Mouse (Mus musculus): ENCODE results near the gene Nfe2.
A peak's percentile ranks its signal among the peaks of the same experiment; 100 is the strongest.
"Not testable (repeated sequence)": the region's sequence is repeated elsewhere in the genome, so short reads cannot be mapped to it uniquely, and the experiment has no call there.

Gene Nfe2

DNA sequence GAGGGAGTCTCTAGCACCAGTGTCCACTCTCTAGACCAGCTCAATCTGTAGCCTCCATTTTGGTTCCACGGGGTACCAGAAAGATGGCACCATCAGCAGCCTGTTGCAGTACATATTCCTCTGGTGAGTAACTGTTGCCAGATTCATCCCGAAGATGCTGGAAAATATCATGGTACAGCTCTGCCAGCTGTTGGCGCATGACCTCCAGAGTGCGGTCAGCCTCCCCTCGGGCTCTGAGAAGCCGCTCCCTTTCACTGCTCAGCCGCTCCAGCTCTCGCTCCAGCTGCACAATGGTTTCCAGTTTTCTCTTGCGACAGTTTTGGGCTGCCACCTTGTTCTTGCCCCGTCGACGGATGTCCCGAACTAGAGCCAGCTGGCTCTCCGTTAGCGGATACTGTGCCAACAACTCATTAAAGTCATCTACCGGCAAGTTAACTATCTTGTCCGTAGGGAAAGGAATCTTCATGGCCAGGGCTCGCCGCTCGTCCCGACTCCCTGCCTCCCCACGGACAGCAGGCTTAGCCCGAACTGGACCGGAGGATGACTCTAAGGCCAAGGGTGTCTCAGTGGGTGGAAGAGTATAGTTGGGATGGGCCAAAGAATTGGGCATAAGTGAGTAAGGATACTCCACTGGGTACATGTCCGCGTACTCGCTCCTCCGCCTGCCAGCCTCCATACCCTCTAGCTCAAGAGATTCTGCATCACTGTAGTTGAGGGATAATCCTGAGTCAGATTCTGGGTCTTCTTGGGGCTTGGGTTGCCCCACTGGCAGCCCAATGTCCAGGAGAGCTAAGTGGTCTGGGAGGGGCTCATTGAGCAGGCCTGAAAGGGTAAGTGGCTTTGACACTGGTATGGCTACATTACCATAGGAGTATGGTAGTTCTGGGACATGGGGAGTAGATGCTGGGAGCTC, 9.5 kb downstream of the Nfe2 start:
- no peak for DNase-seq

DNA sequence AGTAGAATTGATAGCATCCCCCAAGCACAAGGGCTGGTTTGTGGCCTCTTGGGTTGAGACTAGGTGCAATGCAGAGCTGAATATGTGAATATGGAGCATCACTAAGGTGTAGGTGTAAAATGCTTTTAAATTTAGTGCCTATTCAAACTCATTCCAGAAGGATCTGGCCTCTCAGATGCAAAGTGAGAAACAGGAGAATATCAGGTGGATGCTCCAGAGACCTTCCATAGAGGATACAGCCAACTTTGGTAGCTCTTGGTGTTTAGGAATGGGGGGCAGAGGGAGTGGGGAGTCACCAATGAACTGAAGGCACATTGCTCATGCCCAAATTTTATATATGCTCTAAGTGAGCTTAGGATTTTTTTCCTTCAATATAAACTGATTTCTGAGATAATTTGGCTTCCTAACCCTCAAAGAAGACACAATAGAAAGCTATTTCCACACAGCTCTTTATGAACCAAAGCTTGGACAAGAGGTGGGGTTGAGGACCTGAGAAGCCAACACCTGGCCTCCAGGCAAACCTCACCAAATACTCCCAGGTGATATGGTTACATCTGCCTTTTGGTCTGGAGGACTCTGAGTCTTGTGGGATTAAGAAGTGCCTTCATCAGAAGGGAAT, 10.3 kb downstream of the Nfe2 start:
- DNase-seq: no peak

DNA sequence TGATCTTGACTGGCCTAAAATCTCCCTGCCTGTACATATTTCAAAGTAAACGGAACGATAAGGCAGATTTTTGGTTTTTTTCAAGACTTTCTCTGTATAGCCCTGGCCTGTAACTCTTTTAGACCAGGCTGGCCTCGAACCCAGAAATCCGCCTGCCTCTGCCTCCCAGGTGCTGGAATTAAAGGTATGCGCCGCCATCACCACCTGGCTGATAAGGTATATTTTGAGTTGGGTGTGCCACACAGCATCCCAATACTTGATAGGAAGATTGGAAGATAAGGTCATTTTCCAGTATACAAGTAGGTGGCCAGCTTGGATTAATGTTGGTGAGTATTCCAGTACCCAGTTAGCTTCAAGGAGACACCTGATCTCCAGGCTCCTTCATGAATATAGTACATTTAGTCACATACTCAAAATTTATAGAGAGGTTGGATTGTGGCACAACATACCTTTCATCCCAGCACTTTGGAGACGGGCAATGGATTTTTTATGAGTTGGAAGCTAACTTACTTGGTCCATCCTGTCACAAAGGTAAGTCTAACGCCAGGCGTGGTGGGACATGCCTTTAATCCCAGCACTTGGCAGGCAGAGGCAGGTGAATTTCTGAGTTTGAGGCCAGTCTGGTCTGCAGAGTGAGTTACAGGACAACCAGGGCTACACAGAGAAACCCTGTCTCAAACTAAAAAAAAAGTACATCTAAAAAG, 11.0 kb downstream of the Nfe2 start:
- DNase-seq: no peak

DNA sequence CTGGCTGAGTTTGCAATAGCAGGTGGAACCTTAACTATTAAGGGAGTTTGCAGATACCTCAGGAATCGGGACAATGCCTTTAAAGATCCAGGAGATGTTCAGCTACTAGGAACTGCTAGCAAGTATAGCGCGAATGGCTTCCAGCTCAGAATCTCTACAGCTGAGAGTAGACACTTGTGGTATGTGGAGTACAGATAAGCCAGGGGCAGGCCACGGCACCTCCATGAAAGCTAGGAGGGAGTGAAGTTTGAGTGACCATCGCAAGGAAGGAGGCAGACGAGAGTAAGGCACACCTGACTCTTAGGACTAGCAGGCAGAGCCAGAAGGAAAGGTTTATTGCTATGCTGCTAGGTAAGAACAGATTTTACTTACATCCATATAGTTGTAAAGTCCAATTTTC, 12.6 kb downstream of the Nfe2 start:
- DNase-seq: peak; percentile 68

DNA sequence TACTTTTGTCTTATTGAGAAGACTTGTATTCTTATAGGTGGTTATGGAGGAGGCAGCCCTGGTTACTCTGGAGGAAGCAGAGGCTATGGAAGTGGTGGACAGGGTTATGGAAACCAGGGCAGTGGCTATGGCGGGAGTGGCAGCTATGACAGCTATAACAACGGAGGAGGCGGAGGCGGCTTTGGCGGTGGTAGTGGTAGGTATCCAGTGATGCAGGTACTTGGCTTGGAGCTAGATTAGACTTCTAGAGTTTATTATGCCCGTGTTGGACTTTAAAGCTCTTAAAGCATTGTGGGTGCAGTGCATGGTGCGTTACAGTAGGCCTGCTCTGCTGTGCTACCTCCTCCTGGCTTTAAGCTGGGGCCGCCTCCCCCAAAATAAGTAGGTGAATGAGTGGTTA, 15.3 kb downstream of the Nfe2 start:
- DNase-seq: peak; percentile 48

DNA sequence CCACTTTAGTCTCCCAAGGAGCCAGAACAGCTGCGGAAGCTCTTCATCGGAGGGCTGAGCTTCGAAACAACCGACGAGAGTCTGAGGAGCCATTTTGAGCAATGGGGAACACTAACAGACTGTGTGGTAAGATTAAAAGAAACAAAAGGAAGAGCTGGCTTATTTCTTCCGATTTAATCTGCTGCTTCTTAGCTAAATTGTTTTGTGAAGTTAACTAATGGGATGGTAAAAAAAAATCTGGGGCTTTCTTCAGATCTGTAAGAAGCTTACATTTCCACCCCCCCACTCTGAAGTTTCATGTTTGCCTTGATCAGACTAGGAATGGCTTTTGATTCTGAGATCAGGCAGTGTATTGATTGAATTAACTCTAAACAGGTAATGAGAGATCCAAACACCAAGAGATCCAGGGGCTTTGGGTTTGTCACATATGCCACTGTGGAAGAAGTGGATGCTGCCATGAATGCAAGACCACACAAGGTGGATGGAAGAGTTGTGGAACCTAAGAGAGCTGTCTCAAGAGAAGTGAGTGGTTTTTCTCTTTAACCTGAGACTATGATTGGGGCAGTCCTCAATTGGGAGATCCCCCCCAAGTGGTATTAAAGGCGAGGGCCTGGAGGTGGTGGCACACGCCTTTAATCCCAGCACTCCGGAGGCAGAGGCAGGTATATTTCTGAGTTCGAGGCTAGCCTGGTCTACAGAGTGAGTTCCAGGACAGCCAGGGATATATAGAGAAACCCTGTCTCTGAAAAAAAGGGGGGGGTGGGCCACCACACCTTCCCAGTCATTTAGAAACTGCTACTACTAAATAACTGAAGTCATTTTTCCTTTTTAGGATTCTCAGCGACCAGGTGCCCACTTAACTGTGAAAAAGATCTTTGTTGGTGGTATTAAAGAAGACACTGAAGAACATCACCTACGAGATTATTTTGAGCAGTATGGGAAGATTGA, 16.9 kb downstream of the Nfe2 start:
- DNase-seq: not testable (repeated sequence)

DNA sequence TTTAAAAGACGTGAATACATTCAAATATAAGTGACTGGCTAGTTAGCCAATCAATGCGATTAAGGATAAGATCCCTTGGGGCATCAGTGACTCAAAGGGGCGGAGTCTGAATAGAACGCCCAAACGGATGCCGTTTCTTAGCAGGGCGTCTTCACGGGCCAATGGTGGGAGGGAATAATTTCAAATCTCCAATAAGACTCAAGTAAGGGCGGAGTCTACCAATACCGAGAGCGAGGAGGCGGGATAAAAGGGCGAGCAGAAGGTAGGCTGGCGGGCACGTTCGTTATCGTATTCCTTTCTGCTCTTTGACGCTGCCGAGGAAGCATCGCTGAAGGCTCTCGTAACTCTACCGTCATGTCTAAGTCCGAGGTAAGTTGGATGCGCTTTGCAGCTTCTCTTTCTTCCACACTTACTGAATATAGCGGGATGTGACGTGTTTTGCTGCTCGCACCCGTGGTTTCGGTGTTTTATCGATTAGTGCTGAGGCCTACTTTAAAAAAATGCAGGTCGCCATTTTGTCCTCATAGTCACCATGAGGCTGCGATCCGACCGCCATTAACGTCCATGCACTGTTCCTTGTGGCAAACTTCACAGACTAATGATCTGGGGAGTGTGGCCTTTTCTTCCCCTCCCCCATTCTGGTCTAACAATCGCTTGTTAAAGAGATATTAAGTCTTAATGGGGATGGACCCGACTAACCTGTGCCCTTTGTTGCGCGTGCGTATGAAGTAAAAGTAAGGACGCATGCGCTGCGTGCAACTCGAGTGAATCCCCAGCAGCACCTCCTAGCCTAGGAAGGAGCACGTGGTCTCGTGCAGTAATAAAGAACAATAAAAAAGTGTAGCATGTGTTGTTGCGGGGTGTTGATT, 17.8 kb downstream of the Nfe2 start, which contains the start of gene Hnrnpa1:
TSS of gene Hnrnpa1 (plus strand) at position 273 of the 869 bp plus-strand sequence.
- DNase-seq: peak; percentile 94

DNA sequence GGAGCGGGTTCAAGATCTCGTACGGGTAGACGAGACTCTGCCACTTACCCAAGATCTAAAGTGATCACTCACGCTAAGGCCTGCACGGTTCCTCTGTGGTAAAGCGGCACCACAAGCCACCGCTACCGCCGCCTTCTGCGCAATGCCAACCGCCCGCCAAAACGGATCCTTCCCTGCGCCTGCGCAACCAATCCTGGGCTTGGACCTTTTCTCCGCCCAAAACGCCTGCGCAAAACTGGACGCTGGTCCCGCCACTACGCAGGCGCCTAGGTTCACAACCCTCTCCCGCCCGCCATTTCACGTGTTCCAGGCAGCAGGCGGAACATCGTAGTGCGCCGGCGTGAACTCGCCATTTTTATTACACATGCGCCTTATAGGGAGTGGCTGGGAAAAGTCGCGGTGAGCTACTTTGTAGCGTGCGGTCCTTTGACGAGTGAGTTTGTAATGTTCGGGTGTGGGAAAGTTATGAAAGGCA, 18.5 kb downstream of the Nfe2 start, which contains the start of gene Cbx5:
TSS of gene Cbx5 (minus strand) at position 132 of the 475 bp plus-strand sequence.
- DNase-seq: peak; percentile 95

DNA sequence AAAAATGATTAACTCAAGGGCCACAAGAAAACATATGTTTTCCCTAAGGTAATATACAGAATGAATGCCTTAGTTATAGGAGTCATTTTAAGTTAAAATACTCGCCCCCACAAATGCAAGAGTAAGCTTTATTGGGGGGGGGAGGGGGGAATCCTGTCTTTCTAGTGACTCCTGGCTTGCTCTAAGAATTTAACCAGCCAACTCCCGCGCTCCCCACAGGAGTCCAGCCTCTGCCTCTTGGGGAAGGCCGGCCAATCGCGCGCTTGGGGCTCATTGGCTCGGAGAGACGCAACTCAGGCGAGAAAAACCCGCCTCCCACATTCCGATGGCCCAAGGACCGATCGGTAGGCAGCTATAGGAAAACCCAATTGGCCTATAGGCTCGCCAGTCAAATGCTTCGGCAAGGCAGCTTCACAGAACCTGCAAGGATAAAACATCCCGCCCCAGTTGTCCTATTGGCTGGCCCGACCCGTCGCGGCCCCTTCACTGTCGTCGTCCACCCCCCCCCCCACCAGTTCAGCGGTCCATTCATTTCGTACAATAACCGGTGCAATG, 19.0 kb downstream of the Nfe2 start:
- peak; percentile 97 for DNase-seq

DNA sequence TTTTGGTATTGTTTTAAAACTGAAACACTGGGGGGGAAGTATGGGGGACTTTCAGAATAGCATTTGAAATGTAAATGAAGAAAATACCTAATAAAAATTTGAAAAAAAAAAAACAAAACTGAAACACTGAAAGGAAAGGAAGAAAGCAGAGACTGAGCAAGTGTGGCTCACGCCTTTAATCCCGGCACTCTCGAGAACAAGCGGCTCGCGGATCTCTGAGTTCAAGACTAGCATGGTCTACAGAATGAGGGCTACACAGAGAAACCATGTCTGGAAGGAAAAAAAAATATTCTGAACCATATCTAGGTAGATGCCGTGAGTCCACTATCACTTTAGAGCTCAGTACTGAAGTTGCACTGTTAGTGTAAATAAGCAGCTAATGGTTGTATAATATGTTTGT, 20.9 kb downstream of the Nfe2 start:
- DNase-seq: no peak

DNA sequence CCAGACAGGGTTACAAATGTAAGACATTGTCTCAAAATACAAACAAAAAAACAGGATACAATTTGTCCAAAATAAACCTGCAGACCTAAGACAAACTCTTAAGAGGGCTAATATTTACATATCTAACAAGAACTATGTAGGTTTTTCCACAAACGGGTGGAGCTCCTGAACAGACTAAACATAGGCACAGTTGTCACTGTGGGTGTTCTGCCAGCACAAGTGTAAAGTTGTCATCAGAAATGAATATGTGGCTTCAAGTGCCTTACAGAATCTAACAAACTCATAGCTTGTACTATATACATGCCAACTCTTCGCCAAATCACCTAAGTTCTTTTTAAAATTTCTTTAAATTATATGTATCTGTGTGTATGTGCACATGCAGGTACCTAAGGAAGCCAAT, 25.1 kb downstream of the Nfe2 start:
- no peak for DNase-seq

DNA sequence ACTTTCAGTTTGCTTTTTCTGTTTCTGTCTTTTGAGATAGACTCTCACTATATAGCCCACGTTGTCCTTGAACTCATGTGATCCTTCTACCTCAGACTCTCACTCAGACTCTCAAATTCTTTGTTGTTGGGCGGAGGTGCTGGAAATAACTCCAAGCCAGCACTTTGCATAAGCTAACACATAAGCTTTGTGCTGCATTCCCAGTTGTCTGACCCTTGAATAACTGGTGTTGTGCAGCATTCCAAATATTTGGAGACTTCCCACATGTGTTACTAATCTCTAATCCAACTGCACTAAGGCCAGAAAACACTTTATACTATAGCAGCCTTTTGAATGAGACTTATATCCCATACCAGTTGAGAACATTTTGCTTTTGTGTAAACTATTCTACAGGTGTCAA, 29.3 kb downstream of the Nfe2 start:
- DNase-seq: no peak

DNA sequence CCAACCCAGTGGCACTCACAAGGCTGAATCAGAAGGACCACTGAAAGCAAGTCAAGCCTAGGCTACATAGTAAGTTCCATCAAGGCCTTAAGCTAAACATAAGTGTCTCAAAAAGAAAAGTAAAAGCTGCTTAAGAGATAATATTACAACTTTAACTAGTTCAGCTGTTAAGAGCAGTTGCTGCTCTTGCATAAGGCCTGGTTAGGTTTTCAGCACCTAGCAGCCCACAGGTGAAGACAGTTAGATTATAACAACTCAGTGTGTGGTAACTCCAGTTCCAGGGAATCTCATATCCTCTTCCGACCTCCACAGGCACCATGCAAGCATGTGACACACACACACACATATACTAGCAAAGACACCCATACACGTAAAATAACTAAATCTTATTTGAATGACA, 30.6 kb downstream of the Nfe2 start:
- DNase-seq: no peak

DNA sequence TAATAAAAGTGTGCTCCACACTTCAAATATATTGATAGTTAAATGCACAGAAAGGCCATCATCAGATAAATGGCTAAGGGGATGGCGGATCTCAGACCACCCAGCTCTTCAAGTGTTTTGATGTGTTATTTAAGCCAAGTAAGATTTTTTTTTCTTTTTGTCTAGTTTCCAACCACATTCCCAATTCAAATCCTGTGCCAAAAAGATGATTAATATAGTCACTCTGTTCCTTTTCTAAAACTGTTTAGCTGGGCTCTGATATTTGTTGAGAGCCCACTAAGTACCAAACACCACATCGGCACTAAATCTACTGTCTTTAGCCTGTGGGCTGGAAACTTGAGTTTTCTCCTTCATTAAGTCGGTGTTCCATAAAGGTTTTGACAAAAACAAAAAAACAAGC, 31.2 kb downstream of the Nfe2 start:
- no peak for DNase-seq

DNA sequence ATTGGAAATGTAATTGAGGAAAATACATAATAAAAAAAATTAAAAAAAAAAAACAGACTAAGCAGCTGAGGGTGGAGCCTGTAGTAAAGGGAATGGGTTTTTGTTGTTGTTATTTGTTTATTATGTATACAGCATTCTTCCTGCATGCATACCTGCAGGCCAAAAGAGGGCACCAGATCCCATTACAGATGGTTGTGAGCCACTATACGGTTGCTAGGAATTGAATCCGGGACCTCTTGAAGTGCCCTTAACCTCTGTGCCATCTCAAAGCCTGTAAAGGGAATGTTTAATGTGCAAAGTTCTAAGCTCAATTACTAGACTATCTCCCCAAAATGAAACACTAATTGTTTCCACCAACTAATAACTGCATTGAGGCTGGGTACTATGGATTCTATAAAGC, 34.0 kb downstream of the Nfe2 start:
- no peak for DNase-seq

DNA sequence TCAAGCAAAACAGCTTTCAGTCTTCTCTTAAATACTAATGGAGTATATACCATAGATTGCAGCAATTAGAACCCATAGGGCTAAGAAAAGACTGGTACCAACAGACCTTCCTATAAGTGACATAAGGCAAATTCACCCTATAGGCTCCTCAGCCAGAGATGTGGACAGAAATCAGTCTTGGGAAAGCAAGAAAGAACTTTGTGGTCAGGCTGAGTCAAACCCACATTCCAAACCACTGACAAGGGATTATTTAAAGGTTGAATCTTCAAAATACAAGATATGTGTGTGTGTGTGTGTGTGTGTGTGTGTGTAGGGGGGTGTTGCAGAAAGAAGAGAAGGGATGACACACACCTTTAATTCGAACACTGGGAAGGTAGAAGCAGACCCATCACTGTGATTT, 36.8 kb downstream of the Nfe2 start:
- DNase-seq: no peak

DNA sequence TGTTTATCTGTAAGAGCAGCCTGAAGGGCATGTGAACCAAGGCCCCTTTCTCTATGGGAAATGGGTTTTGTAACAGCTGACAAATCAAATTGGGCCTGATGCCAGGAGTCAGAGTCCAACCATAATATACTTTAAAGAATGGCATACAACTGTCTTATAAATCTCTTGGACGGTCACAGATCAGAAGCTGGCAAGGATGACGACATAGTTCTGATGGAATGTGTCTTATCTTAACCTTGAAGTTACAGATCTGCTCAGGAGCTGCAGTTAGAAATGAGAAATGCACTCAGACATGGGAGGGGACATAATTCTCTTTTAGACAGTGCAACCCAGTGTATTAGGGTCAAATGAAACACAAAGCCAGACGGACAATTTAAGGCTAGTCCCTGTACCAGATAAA, 37.4 kb downstream of the Nfe2 start:
- no peak for DNase-seq

DNA sequence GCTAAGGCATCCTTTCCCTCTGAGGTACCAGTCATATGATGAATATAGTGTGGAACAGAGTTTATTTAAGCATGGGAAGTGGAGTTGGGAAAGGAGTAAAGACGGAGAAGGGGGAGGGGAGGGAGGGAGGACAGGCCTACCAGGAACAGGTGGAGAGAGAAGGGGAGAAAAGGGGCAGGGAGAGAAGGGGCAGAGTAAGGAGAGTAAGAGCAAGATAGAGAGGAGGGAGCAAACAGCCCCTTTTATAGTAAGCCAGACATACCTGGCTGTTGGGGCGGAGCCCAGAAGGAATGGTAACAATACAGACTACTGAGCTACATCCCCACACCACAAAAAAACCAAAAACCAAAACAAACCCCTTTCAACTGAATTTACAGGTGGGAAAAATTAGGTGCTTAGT, 42.2 kb downstream of the Nfe2 start:
- no peak for DNase-seq

DNA sequence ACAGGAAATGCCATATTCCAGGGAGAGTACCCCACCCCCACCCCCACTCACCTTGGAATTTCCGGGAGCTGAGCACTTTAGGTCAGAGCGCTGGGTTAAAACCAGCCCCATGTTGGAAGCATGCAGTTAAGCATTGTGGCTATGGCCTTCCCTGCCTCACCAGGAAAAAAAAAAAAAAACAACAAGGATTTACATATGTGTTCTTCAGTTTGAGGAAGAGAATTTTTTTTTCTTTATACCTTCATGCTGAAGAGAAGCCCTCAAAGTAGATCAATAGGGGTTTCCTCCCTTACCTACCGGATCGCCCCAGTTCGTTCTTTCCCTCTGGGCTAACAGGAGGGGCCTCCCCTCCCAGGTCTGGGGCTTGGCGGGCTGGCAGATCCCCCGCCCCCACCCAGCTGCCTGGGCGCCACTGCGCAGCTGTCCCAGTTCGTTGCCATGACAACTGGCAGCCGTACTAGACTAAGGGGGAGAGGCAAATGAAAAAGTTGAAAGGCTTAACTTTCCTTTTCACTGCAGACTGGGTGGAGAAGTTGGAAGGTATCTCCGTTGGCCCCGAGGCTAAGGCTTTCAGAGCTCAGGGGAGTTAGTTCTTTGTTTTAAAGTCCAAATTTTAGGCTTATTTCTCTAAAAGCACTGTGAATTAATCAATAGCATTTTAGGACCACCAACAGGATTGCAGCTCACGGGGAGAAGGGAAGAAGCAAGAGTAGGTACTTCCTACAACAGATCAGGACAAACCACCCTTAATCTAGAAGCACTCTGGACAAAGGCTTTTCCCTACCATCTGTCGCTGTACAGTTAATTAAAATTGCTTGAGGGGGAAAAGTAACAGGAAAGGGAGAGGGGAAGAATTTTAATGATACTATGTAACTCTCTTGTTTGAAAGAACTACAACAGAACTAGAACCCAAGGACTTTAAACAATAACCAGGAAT, 43.0 kb downstream of the Nfe2 start:
- peak; percentile 84 for DNase-seq

DNA sequence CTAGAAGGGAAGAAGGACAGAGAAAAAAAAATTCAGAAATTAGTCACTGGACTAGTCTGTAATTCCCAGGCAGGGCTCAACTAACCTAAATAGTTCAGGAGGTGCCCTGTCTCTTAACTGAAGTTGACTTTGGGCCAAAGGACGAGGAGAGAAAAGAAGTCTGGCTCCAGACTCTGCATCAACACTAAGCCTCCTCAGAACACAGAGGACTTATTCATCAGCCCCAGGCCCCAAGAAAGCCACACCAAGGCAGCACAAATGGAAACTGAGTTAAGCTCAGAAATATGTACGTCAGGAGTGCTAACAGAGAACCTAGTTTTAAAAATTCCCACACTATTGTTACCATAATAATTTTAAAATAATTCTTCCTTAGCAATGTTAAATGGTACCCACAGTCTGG, 44.1 kb downstream of the Nfe2 start:
- DNase-seq: no peak
